ENCODE assay signal across 20 mouse cellular contexts in the genomic region with DNA sequence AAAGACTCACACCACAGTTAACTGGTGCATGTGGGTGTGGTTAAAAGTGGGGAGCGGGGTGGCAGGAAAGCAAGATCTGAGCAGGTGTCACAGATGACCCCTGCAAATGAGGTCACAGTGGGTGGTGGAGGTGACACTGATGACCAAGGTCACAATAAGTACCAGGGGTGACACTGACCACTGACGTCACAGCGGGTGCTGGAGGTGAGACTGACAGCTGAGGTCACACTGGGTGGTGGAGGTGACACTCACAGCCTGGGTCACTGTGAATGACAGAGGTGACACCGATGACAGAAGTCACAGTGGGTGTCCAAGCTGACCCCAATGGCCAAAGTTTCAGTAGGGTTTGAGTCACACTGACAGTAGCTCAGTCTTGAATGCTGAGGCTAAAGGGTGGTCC. TPM values are rescaled to one million over a fixed set of nuclear protein-coding genes. Genes with fewer than 3 reads are reported as not detected.
"Had no signal": no experiment of that assay in that cellular context is flagged by ENCODE, and none has a peak within 500 bp of the region (broad histone marks: within the 10 kb centered on the region; RNA-seq: fewer than 3 reads in every experiment).

No protein-coding gene starts in this region.

- H3K27ac ChIP-seq: liver, embryonic 13.5 days; liver, embryonic 15.5 days; lung, embryonic 15.5 days; macrophage; midbrain, embryonic 13.5 days; midbrain, embryonic 15.5 days; neural tube, embryonic 12.5 days had no signal

- H3K9me3 ChIP-seq: liver, embryonic 13.5 days; liver, embryonic 15.5 days; lung, embryonic 15.5 days; midbrain, embryonic 13.5 days; midbrain, embryonic 15.5 days; neural tube, embryonic 12.5 days had no signal

- H3K36me3 ChIP-seq: liver, embryonic 13.5 days; liver, embryonic 15.5 days; lung, embryonic 15.5 days; midbrain, embryonic 13.5 days; midbrain, embryonic 15.5 days; neural tube, embryonic 12.5 days had no signal

- DNase-seq: liver, embryonic 13.5 days; liver, postnatal 0 days; lung, adult 2 months; lung, postnatal 14 days; lung, postnatal 36 days; retina, postnatal 1 day; right cerebral cortex, adult 18-20 months; right cerebral cortex, postnatal 25 days; right cerebral cortex, postnatal 4 days; spleen, adult 18-20 months; thymus, adult 18-20 months; thymus, postnatal 14 days; thymus, postnatal 36 days had no signal

- H3K27me3 ChIP-seq: liver, embryonic 13.5 days; liver, embryonic 15.5 days; lung, embryonic 15.5 days; midbrain, embryonic 15.5 days; neural tube, embryonic 12.5 days had no signal

- H3K4me3 ChIP-seq: liver, embryonic 13.5 days; liver, embryonic 15.5 days; lung, embryonic 15.5 days; midbrain, embryonic 13.5 days; midbrain, embryonic 15.5 days; myocyte; neural tube, embryonic 12.5 days had no signal

- H3K4me1 ChIP-seq: liver, embryonic 13.5 days; midbrain, embryonic 13.5 days; midbrain, embryonic 15.5 days; neural tube, embryonic 12.5 days had no signal

RNA-seq across cellular contexts. Expression of a gene that starts 50.6 kb away (rescaled TPM):
- polyA plus RNA-seq: myocyte had no signal
